21 mouse cellular contexts compared by ENCODE assay signal in genomic region chr8:12767176-12767575, GRCm38 (mm10).
"Had no signal": no experiment of that assay in that cellular context is flagged by ENCODE, and none has a peak within 500 bp of the region (broad histone marks: within the 10 kb centered on the region; RNA-seq: fewer than 3 reads in every experiment).

No protein-coding gene starts in this region.

- H3K9ac ChIP-seq: limb, embryonic 12.5 days; limb, embryonic 15.5 days; liver, embryonic 14.5 days; liver, postnatal 0 days; lung, embryonic 14.5 days; midbrain, embryonic 15.5 days; neural tube, embryonic 12.5 days; neural tube, embryonic 15.5 days; stomach, embryonic 15.5 days had no signal

- H3K4me3 ChIP-seq: limb, embryonic 12.5 days; limb, embryonic 15.5 days; midbrain, embryonic 10.5 days; midbrain, embryonic 15.5 days; neural tube, embryonic 12.5 days; neural tube, embryonic 15.5 days; stomach, embryonic 15.5 days had no signal

- DNase-seq: kidney, adult 11 months; kidney, postnatal 14 days; kidney, postnatal 4 days; left cerebral cortex, postnatal 4 days; liver, postnatal 0 days; lung, embryonic 14.5 days; right cerebral cortex, adult 18-20 months; right cerebral cortex, postnatal 14 days; right cerebral cortex, postnatal 4 days; thymus, postnatal 25 days had no signal

- ATAC-seq: liver, postnatal 0 days; lung, postnatal 0 days; midbrain, embryonic 15.5 days had no signal

- H3K9me3 ChIP-seq: limb, embryonic 12.5 days; limb, embryonic 15.5 days; midbrain, embryonic 10.5 days; midbrain, embryonic 15.5 days; neural tube, embryonic 12.5 days; neural tube, embryonic 15.5 days; stomach, embryonic 15.5 days had no signal

- H3K4me1 ChIP-seq: limb, embryonic 12.5 days; midbrain, embryonic 15.5 days; neural tube, embryonic 12.5 days; neural tube, embryonic 15.5 days had no signal

- H3K27me3 ChIP-seq: limb, embryonic 12.5 days; limb, embryonic 15.5 days; midbrain, embryonic 15.5 days; neural tube, embryonic 12.5 days; neural tube, embryonic 15.5 days; stomach, embryonic 15.5 days had no signal

- H3K4me2 ChIP-seq: limb, embryonic 12.5 days; limb, embryonic 15.5 days; liver, embryonic 11.5 days; lung, embryonic 14.5 days; midbrain, embryonic 15.5 days; neural tube, embryonic 12.5 days; neural tube, embryonic 15.5 days; stomach, embryonic 15.5 days had no signal

- H3K27ac ChIP-seq: limb, embryonic 12.5 days; limb, embryonic 15.5 days; liver, embryonic 14.5 days; macrophage; midbrain, embryonic 10.5 days; midbrain, embryonic 15.5 days; neural tube, embryonic 12.5 days; neural tube, embryonic 15.5 days; stomach, embryonic 15.5 days had no signal

- H3K36me3 ChIP-seq: midbrain, embryonic 15.5 days; neural tube, embryonic 12.5 days; neural tube, embryonic 15.5 days; stomach, embryonic 15.5 days had no signal
